Mouse (Mus musculus): ENCODE measurements around the gene Romo1.

DNA sequence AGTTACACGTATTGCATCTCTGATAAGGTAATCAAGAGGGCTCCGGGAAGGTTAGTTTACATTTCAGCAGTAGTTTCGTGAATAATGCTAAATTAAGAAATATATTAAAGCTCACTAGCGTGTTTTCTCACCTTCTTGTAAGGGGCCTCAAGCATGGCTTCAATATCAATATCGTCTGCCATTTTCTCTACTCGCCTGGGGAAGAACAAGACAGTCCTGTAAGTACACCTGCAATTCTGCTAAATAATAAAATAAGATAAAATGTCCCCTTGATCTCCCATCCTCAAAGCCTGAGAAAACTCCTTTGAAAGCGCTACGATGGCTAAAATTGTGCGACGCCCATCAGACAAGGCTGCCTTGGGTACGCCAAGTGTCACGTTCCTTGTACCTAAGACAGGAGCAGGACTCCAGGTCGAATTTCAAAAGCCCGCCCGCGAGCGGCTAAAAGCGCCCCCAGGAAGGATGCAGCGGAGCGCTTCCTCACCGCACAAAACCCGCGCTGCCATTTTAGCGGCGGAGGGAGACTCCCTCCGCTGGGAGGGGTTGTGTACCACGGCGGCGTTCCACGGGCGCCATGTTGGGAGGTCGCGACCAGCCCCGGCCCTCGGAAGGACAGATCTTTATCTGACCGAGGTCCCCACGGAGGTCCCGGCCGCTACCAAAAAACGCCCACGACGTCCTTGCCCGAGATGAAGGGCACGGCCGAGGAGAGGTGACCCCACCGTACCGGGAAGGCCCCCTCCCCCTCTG, 35.4 kb downstream of the Romo1 start:
- TF ChIP-seq CTCF (conservative IDR thresholded peaks at IDR 0.05; ENCODE audit: insufficient read depth, insufficient read length, low read depth, low read length) (no peak), POLR2A (IDR thresholded peaks at IDR 0.05; ENCODE audit: low read depth, low read length) (no peak)

All from kidney, adult 2 months (tissue).